Mouse (Mus musculus): ENCODE results near the gene Spns1. TPM values are rescaled to one million over a fixed set of nuclear protein-coding genes. Genes with fewer than 3 reads are reported as not detected.
A peak's percentile ranks its signal among the peaks of the same experiment; 100 is the strongest.
"Not testable (repeated sequence)": the region's sequence is repeated elsewhere in the genome, so short reads cannot be mapped to it uniquely, and the experiment has no call there.

The Spns1 gene
- polyA plus RNA-seq, 3 experiments from 2014 or later, result 31.3 to 43.0 (median 38.4) TPM

DNA sequence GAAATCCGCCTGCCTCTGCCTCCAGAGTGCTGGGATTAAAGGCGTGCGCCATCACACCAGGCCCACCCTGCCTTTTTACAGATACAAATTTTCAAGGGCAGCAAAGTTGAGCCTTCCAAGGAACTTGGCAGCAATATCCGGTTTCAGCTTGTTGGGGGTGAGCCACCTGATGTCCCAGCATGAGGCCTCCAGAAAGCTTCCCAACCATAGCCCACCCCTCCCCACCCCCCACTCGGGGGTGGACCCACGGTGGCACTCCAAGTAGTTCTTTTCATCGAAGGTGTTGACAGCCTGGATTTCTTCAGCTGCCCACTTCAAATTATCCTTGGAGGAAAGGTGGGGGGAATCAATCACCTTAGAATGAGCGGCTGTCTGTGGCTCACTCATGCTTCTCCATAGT is 38.3 kb downstream of the Spns1 start:
- ATAC-seq, result no peak

GRCm38 (mm10) chr7:126335556-126335955 is 41.7 kb downstream of the Spns1 start:
- ATAC-seq, result no peak

DNA sequence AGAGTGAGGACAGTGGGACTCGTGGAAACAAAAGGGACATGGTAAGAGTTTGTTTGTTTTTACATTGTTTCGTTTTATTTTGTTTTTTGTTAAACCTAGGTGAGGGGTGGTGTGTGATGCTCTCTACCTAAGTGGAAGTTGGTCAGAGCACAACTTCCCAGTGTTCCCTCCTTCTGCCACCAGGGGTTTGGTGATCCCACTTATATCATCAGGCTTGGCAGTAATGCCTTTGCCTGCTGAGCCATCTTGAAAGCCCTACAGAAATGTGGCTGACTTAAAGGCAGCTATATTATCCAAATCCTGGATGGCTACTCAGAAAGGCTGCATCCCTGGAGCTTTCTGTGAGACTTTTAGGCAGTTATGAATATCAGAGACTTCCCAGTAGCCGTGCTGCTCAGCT is 44.6 kb downstream of the Spns1 start:
- ATAC-seq, result no peak

DNA sequence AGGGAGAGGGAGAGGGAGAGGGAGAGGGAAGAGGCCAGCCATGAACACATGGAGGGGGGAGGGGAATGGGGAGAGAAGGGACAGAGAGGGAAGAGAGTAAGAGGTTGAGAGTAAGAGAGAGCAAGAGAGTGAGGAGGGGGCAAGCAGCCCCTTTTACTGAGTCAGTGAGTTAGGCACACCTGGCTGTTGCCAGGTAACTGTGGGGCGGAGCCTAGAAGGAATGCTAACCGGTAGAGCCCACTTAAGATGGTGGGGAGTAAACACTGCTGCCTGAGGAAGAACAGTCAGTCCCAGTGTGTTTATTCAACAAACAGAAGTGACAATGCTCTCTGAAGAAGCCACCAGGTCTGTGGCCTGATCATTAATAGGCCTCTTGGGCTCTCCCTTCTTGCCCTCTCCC is 46.6 kb downstream of the Spns1 start:
- ATAC-seq, result no peak

DNA sequence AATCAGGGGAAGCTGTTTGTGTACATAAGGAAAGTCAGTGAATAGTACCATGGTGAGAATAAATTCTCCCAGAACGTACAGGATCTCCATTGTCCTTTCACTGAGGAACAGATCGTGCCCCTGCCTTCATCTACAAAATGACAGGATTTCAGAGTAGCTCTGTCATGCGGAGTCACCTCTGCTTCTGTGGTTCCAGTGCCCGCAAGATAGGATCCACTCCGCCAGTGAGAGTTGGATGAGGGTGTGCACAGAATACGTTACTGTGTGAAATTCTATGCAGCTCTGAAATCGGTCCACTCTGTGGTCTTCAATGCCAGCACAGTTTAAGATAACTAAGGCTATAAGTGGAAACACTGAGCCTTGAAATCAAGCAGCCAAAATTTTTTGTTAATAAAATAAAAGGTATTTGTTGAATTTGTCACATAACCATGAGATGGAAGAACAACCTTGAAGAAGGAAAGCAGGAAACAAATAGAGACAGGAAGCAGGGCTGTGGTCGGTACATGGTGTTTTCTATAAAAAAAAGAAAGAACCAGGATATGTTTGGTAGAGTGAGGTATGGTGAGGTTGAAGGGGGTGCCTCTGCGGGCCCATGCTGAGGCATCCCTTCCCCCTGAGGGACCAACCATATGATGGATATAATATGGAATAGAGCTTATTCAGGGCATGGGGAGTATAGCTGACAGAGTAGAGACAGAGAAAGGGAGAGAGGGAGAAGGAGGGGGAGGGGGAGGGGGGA is 47.2 kb downstream of the Spns1 start:
- ATAC-seq, result peak; percentile 91

DNA sequence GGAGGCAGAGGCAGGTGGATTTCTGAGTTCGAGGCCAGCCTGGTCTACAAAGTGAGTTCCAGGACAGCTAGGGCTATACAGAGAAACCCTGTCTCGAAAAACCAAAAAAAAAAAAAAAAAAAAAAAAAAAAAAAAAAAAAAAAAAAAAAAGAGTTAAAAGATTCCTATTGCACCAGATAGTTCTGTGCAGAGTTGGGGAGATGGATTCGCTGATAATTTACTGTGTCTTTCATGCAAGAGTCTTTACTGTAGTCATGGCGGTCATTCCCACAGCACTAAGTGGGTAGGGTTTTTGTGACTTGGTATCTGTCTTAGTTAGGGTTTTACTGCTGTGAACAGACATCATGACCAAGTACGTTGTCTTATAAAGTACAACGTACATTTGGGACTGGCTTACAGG is 48.4 kb downstream of the Spns1 start:
- ATAC-seq, result not testable (repeated sequence)

DNA sequence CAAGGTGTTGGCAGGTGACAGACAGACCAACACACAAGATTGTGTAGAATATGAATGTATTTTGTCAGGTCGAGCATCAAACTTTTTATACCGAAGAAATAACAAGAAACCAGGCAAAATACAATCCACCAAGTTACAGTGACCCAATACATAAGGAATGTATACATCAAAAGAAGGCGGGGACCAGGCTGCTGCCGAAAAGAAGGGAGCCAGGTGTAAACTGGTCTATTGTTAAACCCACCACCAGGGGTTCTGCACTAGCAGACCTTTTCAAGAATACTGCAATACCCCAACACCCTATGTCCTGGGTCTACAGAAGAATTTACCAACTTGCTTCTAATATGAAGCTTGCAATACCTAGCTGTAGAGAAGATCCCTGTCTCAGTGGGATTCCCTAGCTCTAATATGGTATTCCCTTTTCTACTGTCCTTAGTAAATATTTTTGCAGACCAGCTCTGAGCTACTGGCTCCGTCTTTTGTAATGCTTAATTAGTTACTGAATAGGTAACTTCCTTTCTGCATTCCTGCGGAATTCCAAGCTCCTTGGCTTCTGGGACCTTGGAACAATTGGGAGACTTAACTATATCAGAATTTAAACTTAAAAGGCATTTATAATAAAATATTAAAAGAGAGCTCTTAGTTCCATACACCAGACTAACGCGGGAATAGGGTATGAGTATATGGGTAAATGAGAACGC is 51.5 kb downstream of the Spns1 start:
- not testable (repeated sequence) for ATAC-seq

- ATAC-seq, result no peak
These were observed 52.5 kb downstream of the Spns1 start for GRCm38 (mm10) chr7:126324791-126325190.

GRCm38 (mm10) chr7:126323729-126324128 is 53.5 kb downstream of the Spns1 start:
- peak; percentile 63 for ATAC-seq

Other genes starting within 250 kb of the Spns1 start
- gene Xpo6, start 176.9 kb downstream of the Spns1 start, polyA plus RNA-seq (2017; shearing (Covaris generic)), result 100 to 1,000 TPM in 2 of 3 experiments, 10 to 100 TPM in 1; 66.7 to 148 (median 128) TPM
- gene Sbk1, start 104.8 kb downstream of the Spns1 start, polyA plus RNA-seq (2017; shearing (Covaris generic)), result 1 to 10 TPM; 2.1 to 4.2 (median 2.6) TPM
- 1,000 to 10,000 TPM in 1 of 3 experiments, 100 to 1,000 TPM in 2; 875 to 1,118 (median 889) TPM for gene Lat, start 7.9 kb downstream of the Spns1 start, polyA plus RNA-seq (2017; shearing (Covaris generic))
- gene Nfatc2ip, start 19.3 kb upstream of the Spns1 start, polyA plus RNA-seq (2017; shearing (Covaris generic)), result 1 to 10 TPM; 2.7 to 3.8 (median 3.3) TPM
- gene Cd19, start 37.4 kb upstream of the Spns1 start, polyA plus RNA-seq (2017; shearing (Covaris generic)), result 1 to 10 TPM in 2 of 3 experiments, under 1 TPM in 1; 0.87 to 6.5 (median 6.0) TPM
- 10 to 100 TPM; 37.8 to 39.6 (median 38.1) TPM for gene Rabep2, start 51.3 kb upstream of the Spns1 start, polyA plus RNA-seq (2017; shearing (Covaris generic))
- gene Atp2a1, start 85.7 kb upstream of the Spns1 start, polyA plus RNA-seq (2017; shearing (Covaris generic)), result under 1 TPM; 0.16 to 0.49 (median 0.29) TPM
- 10 to 100 TPM; 12.6 to 18.9 (median 13.3) TPM for gene Sh2b1, start 98.0 kb upstream of the Spns1 start, polyA plus RNA-seq (2017; shearing (Covaris generic))
- gene Tufm, start 109.9 kb upstream of the Spns1 start, polyA plus RNA-seq (2017; shearing (Covaris generic)), result 10 to 100 TPM; 65.5 to 83.5 (median 69.4) TPM
- 10 to 100 TPM; 13.4 to 16.4 (median 14.8) TPM for gene Atxn2l, start 126.0 kb upstream of the Spns1 start, polyA plus RNA-seq (2017; shearing (Covaris generic))
- gene Eif3c, start 189.0 kb upstream of the Spns1 start, polyA plus RNA-seq (2017; shearing (Covaris generic)), result 100 to 1,000 TPM; 219 to 232 (median 230) TPM
- gene Apobr, start 207.5 kb upstream of the Spns1 start, polyA plus RNA-seq (2017; shearing (Covaris generic)), result 1 to 10 TPM in 1 of 3 experiments, under 1 TPM in 1, not detected in 1; 0.23 to 2.3 TPM
- gene Cln3, start 208.4 kb upstream of the Spns1 start, polyA plus RNA-seq (2017; shearing (Covaris generic)), result 10 to 100 TPM; 25.2 to 57.9 (median 51.4) TPM
- gene Il27, start 217.5 kb upstream of the Spns1 start, polyA plus RNA-seq (2017; shearing (Covaris generic)), result not detected

All from inflammation-experienced regulatory T-cells, adult 6 months (primary cell).